Mouse (Mus musculus): ENCODE measurements around the gene Opcml.

GRCm38 (mm10) chr9:27792994-27793393 lies 2.4 kb downstream of the Opcml start:
- TF ChIP-seq EP300 (IDR thresholded peaks at IDR 0.05; ENCODE audit: low read depth) (no peak), CTCF (IDR thresholded peaks at IDR 0.05; ENCODE audit: low read depth) (no peak)
